Mouse (Mus musculus) thymus, adult 18-20 months (tissue): Measurements from ENCODE around the gene Pdilt.
"Not testable (repeated sequence)": the region's sequence is repeated elsewhere in the genome, so short reads cannot be mapped to it uniquely, and the experiment has no call there.

Experiments used
- DNase-seq, 2 experiments: peaks; one replicate each; pipeline ENCODE4 v3.0.0; 2022; ENCODE audit warnings: mixed read lengths in 2 of 2

The Pdilt gene

DNA sequence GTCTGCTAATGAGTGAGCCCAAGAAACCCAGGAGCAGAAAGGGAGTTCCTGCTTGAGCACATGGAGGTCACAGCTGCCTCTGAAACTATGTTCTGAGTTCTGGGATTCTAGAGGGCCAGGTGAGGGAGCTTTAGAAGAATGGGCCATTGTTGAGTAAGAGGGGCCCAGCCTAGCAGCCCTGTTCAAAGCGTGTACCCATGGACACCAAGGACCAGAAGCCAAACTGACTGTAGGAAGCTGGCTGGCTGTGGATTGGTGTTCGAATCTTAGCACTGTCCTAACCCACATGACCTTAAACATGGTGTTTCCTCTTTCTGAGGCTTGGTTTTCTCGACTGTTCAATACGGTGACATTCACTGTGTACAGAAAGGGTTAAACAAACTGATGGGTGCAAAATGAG, at the start of gene Pdilt:
TSS of gene Pdilt (minus strand) at position 101 of the 400 bp plus-strand sequence.
- no peak for DNase-seq

DNA sequence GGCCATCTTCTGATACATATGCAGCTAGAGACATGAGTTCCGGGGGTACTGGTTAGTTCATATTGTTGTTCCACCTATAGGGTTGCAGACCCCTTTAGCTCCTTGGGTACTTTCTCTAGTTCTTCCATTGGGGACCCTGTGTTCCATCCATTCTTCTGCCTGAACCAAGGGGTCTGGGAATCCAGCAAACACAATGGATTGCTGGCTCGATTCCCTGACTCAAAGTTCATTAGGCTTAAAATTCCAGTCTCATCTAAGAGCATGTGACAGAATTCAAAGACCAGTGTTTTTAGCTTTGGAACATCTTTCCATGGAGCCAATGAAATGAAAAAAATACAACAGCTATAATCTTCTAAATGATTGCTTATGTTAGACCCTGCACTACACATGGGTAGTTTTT, 39.2 kb upstream of the Pdilt start:
- not testable (repeated sequence) for DNase-seq

DNA sequence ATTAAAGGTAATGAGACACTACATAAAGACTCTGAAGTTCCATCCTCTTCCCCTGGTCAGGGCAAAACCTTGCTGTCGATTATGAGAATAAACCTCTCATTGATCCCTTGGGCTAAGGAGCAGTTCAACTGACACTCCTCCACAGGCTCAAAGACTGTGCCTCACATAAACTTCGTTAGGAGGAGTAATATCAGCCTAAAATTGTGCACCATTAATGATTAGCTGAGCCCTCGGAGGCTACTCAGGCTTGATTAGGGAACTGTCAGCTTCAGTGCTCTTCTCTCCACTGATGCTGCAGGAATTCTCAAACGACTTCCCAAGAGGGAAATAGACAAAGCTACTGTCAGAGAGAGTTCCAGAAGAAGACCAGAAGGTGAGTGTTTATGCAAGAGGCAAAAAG, 38.2 kb upstream of the Pdilt start:
- DNase-seq, result no peak

DNA sequence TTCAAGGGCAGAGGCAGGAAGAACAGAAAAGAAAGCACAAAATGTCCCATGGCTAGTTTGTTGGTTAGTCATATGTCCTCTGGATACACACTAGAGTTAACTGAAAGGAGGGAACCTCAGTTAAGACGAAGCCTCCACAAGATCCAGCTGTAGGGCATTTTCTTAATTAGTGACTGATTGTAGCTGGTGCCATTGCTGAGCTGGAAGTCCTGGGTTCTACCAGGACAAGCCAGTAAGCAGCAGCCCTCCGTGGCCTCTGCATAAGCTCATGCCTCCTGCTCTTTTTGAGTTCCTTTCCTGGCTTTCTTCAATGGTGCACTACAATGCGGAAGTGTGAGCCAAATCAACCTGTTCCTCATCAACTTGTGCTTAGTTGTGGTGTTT, 37.2 kb upstream of the Pdilt start:
- no peak for DNase-seq

DNA sequence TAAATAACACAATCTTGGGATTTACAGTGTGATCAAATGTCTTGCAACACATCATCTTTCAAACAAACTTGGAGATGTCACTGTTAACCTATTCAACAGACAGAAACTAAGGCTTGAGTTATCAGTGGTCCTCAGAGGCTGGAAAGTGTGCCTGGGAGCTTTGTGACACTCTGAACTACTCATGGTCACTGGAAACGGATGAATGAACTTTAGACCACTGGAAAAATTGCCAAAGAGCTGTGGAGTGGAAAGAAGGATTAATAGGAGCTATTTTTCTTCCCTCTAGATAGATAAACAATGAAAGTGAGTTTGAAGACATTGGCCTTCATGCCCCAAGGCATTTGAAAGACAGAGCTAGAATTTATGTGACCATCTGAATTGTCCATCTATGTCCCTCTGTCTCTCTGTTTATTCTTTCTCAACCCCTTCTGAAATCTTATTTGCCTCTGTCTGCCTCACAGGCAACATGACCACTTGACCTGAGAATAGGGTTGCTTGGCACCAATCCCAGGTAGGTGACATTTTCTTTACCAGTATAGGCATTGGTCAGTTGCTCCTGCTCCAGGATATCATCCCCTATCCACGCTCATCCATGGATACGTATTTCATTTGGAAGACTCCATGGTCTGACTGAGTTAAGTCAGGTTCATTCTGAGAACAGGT, 36.6 kb upstream of the Pdilt start:
- no peak for DNase-seq

DNA sequence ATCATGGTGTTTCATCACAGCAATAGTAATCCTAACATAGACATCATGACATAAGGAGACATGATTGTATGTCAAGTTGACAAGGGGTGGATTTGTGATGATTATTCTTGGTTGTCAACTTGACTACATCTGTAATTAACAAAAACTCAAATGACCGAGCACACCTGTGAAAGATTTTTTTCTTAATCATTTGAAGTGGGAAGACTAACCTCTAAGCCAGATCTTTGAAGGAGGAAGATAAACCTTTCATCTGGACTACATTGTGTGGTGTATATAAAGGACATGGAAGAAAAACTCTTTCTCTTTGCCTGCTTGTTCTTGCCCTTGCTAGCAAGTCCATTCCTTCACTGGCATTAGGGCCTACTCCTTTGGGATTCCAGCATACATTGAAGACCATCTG, 30.8 kb upstream of the Pdilt start, which contains the start of gene Acsm2:
TSS of gene Acsm2 (plus strand) at position 301 of the 400 bp plus-strand sequence.
- no peak for DNase-seq

DNA sequence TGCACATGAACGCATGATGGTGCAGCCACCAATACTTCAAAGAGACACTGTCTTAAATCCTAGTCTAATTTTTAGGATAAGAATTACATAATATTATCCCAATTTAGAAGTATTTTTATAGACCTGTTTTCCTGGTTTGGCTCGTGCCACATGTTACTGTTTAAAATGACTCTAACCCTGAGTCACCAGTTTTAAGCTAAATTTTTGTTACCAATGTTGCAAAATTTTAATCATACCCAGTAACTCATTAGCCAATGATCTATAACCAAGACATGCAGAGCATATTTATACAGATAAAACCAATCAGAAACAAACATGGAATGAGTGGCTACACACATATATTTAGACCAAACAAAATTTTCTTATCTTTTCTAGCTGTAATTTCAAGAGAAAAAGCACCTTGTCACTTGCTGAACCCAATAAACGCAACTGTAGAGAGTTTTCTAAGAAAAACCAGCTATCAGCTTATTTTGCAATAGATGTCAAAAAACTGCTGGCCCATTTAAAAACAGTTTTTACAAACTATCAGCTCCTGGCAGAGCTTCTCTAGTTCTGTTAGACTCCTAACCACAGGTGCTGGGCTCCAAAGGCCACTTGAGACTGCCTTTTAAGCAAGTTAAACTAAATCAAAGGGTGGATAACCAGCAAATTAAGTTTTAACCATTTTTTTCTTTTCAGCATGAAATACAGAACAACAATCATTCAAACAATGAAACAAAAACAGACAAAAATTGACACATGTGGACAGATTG, 27.4 kb upstream of the Pdilt start:
- no peak for DNase-seq

DNA sequence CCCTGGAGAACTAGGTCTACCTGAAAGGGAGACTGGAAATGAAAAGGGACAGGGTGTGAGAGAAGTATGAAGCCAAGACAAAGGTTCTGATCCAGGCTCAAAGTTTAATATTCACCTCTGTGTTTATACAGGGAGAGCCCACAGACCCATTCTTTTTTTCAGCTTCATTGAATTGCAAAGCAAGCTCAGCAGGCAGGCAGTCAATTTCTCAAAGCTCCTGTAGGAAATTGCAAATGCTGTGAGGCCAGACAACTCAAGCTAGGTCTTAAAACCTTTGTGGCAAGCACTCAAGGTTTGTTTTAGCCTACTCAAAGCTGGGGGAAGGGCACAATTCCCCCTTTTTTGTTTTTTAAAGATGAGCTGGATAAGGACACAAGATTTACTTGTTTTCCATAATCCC, 22.3 kb upstream of the Pdilt start:
- no peak for DNase-seq

DNA sequence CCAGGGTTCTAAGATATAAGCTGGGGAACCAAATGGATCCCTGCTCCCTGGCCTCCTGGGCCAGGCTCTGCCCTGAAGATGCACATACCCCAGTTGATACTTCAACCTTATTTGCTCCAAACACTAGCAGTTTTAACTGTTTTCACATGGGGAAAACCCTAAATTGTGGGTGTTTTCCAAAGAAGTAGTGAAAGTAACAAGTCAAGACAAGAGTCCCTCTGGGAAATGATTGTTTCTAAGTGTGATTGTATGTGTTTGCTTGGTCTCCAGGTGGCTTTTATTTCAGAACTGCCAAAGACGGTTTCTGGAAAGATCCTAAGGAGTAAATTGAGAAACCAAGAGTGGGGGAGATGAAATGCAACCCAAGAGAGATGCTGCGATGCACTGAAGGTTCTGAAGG, 19.2 kb upstream of the Pdilt start:
- DNase-seq, result no peak

DNA sequence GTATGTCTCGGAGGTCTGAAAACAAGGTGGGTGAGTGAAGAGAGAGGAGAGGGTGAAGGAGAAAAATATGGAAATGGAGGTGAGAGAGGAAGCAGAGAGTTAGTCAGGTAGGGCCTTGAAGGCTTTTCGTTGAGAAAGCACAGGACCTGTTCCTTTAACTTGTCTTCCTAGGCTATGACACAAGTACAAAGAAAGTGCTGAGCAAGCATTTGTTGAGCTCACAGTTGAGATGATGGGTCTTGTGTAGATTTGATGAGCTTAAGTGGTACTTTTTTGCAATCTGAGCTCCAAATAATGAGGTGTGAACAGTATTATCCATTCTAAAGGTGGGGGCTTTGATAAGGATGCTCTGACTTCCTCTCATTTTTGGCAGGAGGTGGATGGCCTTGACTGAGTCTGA, 11.1 kb upstream of the Pdilt start:
- no peak for DNase-seq

DNA sequence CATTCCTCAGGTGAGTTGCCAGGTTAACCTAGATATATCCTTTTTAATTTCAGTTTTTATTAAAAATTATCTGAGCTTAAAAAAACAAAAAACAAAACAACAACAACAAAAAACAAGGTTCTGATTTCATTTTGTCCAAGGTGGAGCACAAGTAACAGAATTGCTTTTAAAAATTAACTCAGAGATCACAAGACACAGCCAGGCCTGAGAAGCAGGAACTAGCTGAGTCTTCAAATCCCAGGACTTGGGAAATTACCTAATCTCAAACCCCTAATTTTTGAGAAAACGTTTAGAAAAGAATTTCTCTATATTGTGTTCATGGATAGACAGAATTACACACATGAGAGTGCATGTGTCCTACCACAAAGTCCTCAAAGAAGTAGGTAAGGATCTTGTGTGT, 9.6 kb upstream of the Pdilt start:
- no peak for DNase-seq

DNA sequence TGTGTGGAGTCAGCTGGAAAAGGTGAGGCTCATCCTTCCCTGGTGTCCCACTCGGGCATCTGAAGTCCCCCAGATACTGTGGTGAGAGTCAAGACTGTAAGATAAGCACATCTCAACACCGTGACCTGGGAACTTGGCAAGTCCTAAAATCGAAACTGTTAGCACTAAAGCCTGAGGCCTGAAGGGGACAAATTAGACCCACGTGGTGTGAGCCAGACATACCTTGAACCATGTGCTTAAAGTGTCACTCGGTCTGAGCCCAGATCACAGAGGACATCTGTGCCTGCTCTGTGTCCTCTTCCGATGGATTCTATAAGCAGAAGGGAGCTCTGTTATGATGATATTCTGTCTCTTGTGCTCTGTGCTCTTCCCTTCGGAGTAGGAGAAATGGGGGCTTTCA, 5.3 kb upstream of the Pdilt start:
- no peak for DNase-seq

DNA sequence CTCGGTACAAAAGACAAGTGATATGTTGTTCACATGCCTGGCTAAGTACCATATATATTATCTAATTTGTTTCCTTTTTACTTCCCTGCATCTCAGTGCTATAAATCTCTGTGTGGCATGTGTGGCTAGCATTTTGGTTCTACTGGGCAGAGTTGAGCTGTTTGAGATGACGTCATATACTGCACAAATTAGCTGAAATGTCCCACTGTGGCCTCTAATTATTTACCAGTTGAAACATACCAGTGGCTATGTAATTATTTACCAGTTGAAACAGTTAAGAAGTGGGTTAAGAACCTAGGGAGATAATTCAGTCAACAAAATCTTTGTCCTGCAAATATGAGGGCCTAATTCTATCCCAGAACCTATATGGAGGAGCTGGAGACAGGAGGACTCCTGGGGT, 4.3 kb upstream of the Pdilt start:
- no peak for DNase-seq

DNA sequence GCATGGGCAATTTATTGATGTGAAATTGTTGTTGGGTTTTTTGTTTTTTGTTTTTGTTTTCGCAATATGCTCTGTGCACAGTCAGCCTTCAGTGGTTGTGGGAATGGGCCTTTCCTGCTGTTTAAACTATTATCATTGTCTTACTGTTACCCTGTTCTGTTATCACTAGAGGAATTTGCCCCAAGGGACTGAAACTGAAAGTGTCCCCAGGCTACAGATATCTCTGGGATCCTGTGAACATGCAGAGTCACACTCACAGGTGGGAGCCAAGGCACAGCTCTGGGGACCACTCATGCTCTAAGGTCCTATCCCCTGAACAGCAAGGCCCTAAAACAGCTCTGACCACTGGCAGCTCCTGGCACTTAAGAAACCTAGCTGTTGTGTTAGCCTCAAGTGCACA, 3.8 kb upstream of the Pdilt start:
- DNase-seq, result no peak

DNA sequence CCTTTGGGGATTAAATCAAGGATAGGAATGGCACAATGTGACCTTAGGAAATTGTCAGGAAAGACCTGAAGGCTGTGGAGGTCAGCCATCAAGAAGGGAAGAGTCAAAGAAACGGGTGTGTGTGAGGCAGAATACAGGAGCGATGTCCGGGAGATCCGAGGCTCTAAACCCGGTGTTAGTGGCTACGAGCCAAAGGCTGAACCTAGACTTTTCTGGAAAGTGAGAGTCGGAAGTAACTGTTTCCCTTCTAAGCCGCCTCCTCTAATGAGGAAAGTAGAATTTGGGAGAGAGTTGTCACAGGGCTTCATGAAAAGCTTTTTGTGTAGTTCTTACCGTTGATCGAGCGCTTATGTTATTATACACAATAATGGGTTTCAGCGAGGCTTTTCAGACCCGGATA, 3.2 kb upstream of the Pdilt start:
- DNase-seq, result no peak

DNA sequence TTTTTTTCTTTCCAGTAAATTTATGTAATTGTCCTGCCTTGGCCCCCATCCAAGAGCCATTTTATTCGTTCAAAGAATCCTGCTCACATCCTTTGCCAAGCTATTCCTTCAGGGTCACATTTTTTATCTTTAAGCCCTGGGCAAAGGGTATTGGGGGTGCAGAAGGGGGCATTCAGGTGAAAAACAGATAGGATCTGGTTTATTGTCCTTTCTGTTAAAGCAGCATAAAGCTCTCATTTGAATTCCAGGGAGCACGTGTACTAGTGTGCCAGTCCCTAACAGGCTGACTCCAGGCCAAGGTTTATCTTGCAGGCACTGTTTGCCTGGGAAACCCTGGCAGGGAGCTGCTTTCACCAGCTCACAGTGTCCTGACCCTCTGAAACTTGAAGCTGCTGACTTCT, 2.6 kb upstream of the Pdilt start:
- no peak for DNase-seq

DNA sequence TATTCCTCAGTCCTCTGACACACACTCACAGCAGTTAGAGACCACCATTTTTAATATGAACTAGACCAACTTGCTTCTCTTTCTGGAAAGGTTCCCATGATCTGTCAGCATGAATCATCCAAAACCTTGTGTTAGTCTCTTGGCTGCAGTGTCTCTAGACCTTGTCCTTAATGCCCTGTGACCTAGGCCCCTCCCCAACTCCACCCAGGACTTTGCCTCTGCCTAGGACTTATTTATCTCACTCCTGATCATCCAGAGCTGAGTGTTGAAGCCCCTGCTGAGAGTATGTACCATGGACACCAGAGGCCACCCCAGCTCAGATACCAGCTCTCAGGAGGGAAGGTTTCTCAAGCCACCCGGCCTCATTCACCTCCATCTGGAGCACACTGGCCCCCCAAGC, 904 bp downstream of the Pdilt start:
- no peak for DNase-seq

DNA sequence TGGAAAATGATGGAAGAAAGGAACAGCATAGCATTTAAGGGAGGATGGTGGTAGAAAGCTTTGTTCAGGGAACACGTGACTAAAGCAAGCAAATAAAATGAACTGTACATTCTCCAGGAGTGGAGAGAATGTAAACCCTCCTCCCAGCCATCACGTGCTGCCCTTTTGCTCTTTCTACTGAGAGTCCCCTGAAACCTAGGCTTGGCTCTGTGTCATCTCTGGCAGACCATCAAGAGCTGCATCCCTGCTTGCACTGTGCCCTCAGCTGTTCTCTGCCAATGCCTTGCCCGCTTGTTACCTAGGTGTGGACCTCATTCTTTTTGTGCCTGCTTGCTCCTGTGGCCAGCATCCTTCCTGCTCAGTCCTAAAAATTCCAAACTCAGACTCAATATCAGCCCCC, 1.5 kb downstream of the Pdilt start:
- no peak for DNase-seq

DNA sequence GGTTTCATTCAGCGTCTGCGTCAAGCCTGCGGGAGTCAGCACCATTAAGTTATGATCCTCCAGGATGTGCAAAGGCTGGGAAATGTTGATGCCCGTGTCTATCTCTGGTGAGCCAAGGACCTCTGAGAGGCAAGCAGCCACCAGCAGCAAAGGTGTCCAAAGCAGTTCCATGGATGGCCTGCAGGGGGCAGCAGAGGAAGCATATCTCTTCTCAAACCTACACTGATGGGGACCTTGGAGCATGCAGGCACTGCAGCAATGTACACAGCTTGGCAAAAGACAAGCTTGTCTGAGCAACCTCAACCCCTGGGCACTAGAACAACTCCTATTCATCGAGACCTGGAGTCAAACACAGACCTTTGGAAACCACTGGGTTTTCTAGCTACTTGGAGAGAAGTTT, 3.6 kb downstream of the Pdilt start:
- peak in 1 of 2 experiments; percentile 9 for DNase-seq

DNA sequence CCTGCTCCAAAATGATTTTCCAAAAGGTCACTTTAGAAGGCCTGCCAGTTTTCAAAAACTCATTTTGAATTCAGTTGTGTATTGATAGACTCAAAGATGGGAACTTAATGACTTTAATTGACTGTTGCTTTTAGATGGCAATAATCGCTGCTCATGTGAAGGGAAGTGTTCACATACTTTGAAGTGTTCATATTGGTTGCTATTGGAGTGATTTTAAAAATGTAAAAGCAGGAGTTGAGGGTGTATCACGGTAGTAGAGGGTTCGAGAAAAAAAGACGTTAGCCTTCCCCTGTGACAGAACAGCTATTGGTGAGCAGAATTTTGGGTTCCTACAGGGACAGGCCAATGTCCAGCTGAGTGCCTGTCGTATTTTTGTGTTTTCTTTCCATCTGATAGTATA, 4.1 kb downstream of the Pdilt start, which contains the start of gene Acsm5:
TSS of gene Acsm5 (plus strand) at position 301 of the 400 bp plus-strand sequence.
- DNase-seq, result no peak

DNA sequence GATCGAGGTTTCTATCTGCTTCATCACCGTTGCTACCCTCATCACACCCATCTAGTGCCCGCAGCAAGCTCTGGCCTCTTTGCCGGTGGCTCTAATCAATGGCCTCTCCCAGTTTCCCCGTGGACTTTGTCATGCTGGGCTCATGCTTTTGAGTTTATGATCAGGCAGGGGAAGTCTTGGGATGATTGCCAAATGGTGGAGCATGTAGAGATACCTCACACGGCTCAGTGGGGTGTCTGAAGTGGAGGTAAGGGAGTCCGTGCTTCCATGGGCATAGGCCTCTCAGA, 7.1 kb downstream of the Pdilt start:
- no peak for DNase-seq

DNA sequence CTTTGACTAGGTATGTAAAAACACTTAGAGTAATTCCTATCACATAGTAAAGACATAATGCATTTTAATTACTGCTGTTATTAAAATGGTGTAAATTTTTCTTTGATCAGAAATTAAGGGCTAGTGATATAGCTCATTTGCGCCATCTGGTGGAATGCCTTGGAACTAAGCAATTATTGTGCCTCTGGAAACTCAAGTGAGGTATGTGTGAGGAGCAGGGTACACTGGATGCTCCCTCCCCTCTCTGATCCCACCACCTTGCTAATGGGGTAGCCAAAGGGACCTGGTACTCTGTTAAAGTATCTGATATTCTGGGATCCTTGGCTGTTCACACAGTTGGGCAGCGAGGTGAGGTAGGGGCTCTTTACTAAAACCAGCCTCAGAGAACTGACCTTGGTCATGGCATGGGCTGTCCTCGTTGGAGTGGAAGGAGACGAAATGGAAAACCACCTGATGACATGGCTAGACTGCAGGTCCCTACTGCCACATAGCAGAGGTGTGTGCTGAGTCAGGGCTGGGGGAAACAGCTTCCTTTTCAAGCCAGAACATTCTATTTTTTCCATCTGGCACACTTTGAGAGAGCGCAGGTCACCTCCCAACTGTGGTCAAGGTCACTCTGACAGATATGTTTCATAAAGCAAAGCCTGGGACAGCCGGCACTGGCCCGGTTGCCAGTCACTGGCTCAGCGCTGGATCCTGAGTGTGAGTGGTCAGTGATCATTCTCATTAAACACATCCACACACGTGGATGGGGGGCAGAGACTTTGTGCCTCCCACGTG, 7.6 kb downstream of the Pdilt start:
- DNase-seq, result no peak

DNA sequence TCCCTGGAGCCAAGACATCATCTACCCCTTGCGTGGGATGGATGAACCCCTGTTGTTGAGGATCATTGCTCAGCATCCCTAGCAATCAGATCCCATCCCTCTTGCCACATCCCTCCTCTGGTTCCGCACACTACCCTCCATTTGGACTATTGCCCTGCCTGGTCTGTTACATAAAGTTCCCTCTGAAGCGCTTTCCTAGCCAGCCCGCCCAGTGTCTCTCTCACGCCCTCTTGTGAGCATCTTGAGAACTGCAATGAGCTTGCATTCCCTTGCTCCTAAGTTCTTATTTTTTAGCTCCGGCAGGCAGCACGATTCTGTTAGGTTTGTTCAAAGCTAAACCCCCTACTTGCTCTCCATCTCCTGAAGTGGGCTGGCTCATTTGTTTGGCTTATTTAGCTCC, 10.2 kb downstream of the Pdilt start:
- no peak for DNase-seq

DNA sequence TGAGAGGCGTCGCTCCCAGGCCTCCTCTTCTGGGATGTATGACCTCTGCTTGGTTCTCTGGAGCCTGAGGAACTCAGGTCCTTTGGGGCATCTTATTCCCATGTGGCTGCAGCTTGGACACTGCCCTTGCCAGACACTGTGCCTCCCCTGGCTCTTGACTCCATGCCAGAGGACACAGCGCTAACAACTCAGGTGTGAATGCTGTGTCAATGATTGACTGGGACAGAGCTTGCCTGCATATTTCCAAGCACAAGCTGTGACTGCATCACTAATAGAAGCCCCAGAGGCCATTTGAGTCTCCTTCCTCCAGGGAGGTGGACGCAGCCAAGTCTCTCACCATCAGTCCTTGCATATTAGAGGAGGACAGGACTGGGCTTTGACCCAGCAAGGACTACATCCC, 12.1 kb downstream of the Pdilt start:
- DNase-seq, result no peak
